Mouse (Mus musculus) forebrain, embryonic 11.5 days (tissue): ENCODE results near the gene Acadvl. TPM values are rescaled to one million over a fixed set of nuclear protein-coding genes. Genes with fewer than 3 reads are reported as not detected.
"Not testable (repeated sequence)": the region's sequence is repeated elsewhere in the genome, so short reads cannot be mapped to it uniquely, and the experiment has no call there.

Experiments
- ATAC-seq: fragments of 200-750 bp; cut with Nextera tagmentation; replicated peaks from 2 replicates; pipeline ENCODE4 v1.8.0; 2017; ENCODE audit warnings: moderate TSS enrichment; ENCODE audit not compliant: low FRiP score
- DNase-seq: peaks from one replicate; pipeline ENCODE4 v3.0.0-alpha.2; 2017; ENCODE audit warnings: low spot score
- H3K27ac ChIP-seq: fragments of 300-500 bp; sonication (generic); 2 replicates; pipeline ENCODE4 v1.5.1; 2014; ENCODE audit warnings: low read depth, low read length
- H3K27me3 ChIP-seq: fragments of 300-500 bp; sonication (generic); 2 replicates; pipeline ENCODE4 v1.6.1; 2014; ENCODE audit warnings: mild to moderate bottlenecking, low read length, mixed read lengths; ENCODE audit not compliant: control insufficient read depth, insufficient read depth
- H3K36me3 ChIP-seq: fragments of 300-500 bp; sonication (generic); 2 replicates; pipeline ENCODE4 v1.6.1; 2014; ENCODE audit warnings: mild to moderate bottlenecking, low read length, moderate library complexity, mixed read lengths; ENCODE audit not compliant: control insufficient read depth, insufficient read depth
- H3K4me1 ChIP-seq: fragments of 300-500 bp; sonication (generic); replicated peaks from 2 replicates; pipeline ENCODE4 v1.6.1; 2014; ENCODE audit warnings: low read length, mixed read lengths; ENCODE audit not compliant: control insufficient read depth, insufficient read depth
- H3K4me2 ChIP-seq: fragments of 300-500 bp; sonication (generic); 2 replicates; pipeline ENCODE4 v1.6.1; 2014; ENCODE audit warnings: low read depth, mild to moderate bottlenecking, low read length, moderate library complexity, mixed read lengths; ENCODE audit not compliant: severe bottlenecking
- H3K4me3 ChIP-seq: fragments of 300-500 bp; sonication (generic); 2 replicates; pipeline ENCODE4 v1.5.1; 2014; ENCODE audit warnings: low read depth, low read length
- H3K9ac ChIP-seq: fragments of 300-500 bp; sonication (generic); 2 replicates; pipeline ENCODE4 v1.6.1; 2014; ENCODE audit warnings: low read length
- H3K9me3 ChIP-seq: fragments of 300-500 bp; sonication (generic); 2 replicates; pipeline ENCODE4 v1.6.1; 2016; ENCODE audit warnings: low read length, mixed read lengths; ENCODE audit not compliant: control insufficient read depth
- WGBS: fragments of 180-500 bp; shearing (Covaris S2); extraction: QIAGEN DNeasy Blood & Tissue Kit; methylation state at CpG from one replicate; pipeline ENCODE4 v1.1.7; 2014; 5-methylcytosine and 5-hydroxymethylcytosine counted together
- polyA plus RNA-seq: library from polyadenylated mRNA; unstranded; fragments of >200 nt; fragmentation: Nextera tagmentation; extraction: Ambion mirVana; gene quantifications from 2 replicates; pipeline ENCODE4 v1.2.1, GENCODE M21; 2014

Gene Acadvl
- polyA plus RNA-seq, 1 experiment from 2014 or later, result 44.0 TPM

DNA sequence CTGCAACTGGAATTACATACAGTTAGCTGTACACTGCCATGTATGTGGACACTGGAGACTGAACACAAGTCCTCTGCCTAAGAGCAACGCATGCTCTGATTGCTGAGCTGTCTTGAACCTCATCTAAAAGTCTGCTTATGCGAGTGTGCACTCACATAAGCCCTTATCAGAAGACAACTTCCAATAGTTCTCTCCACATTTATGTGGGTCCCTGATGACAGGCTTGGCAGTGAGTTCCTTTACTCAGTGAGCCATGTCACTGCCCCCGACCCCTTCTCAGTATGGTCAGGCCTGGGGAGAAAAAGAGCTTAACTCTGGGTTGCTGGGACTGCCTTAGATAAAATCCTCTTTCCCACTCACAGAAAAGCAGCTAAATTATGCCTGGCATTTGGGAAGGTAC, 1.5 kb upstream of the Acadvl start, which contains the start of gene Dlg4:
TSS of gene Dlg4 (plus strand) at position 274 of the 400 bp plus-strand sequence.
- DNase-seq (no peak), ATAC-seq (no peak)
- peak within 1 kb of the TSS; percentile 53; the same call in 1 of the 2 replicates for H3K27ac ChIP-seq
- 70% methylated on average over 3 of the region's 3 CpGs for WGBS
- H3K4me2 ChIP-seq, result peak within 1 kb of the TSS; percentile 65
- peak within 1 kb of the TSS; percentile 78 for H3K9ac ChIP-seq
- H3K27me3 ChIP-seq, result no peaks in the 10 kb centered on the region
- peak within 1 kb of the TSS; percentile 62 for H3K4me3 ChIP-seq
- H3K4me1 ChIP-seq, result peaks cover 35% of the 10 kb centered on the region
- no peaks in the 10 kb centered on the region for H3K9me3 ChIP-seq
- H3K36me3 ChIP-seq, result no peaks in the 10 kb centered on the region; the same call in 1 of the 2 replicates

DNA sequence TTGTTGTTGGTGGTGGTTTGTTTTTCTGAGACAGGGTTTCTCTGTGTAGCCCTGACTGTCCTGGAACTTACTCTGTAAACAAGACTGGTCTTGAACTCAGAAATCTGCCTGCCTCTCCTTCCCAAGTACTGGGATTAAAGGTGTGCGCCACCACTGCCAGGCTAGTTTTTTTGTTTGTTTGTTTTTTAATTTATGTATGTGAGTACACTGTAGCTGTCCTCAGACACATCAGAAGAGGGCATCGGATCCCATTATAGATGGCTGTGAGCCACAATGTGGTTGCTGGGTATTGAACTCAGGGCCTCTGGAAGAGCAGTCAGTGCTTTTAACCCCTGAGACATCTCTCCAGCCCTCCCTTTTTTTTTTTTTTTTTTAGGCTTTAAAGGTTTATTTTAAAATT, 966 bp upstream of the Acadvl start:
- 83% methylated on average over 2 of the region's 2 CpGs for WGBS
- not testable (repeated sequence) for H3K27me3 ChIP-seq, H3K36me3 ChIP-seq, H3K4me2 ChIP-seq, ATAC-seq, H3K9me3 ChIP-seq, DNase-seq, H3K27ac ChIP-seq, H3K9ac ChIP-seq, H3K4me3 ChIP-seq
- peaks cover 35% of the 10 kb centered on the region for H3K4me1 ChIP-seq

GRCm38 (mm10) chr11:70015677-70016076, 466 bp upstream of the Acadvl start:
- no peak for ATAC-seq
- Histone ChIP-seq H3K4me2 (peak overlapping the region; percentile 83), H3K27ac (no peak overlapping the region), H3K4me1 (peaks cover 35% of the 10 kb centered on the region), H3K36me3 (peaks cover under 1% of the 10 kb centered on the region), H3K4me3 (no peak overlapping the region; the same call in 1 of the 2 replicates), H3K9ac (peak overlapping the region; percentile 64; the same call in 1 of the 2 replicates), H3K27me3 (no peaks in the 10 kb centered on the region), H3K9me3 (no peaks in the 10 kb centered on the region)
- 66% methylated on average over 6 of the region's 6 CpGs for WGBS
- no peak for DNase-seq

GRCm38 (mm10) chr11:70014051-70014450, 1.2 kb downstream of the Acadvl start:
- Histone ChIP-seq H3K9me3 (no peaks in the 10 kb centered on the region), H3K27ac (no peak overlapping the region), H3K4me3 (no peak overlapping the region), H3K4me2 (no peak overlapping the region), H3K27me3 (no peaks in the 10 kb centered on the region), H3K36me3 (peaks cover 6% of the 10 kb centered on the region), H3K4me1 (peaks cover 19% of the 10 kb centered on the region; the same call in 1 of the 2 replicates), H3K9ac (no peak overlapping the region)
- ATAC-seq, result no peak
- DNase-seq, result no peak
- WGBS, result 63% methylated on average over 5 of the region's 5 CpGs

DNA sequence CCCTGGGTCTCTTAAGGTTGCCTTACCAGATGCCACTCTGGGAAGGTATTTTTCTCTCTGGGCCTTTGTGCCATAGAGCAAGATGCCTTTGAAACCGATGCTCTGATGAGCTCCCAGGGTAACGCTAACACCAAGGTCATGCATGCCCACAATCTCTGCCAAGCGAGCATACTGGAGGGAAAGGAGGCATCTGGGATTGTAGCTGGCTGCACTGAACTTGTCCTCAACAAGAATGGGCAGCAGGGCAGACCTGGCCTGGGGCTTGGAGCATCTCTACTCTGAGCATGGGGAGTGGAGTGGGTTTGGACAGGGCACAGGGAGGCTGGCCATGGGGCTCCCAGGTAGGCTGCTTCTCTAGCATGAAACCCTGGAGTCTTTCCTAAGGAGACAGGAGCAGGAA, 1.8 kb downstream of the Acadvl start:
- H3K9me3 ChIP-seq, result no peaks in the 10 kb centered on the region
- H3K4me3 ChIP-seq, result no peak overlapping the region
- DNase-seq (no peak), ATAC-seq (no peak)
- 87% methylated on average over 3 of the region's 3 CpGs for WGBS
- H3K36me3 ChIP-seq, result peaks cover 9% of the 10 kb centered on the region
- peaks cover 16% of the 10 kb centered on the region; the same call in 1 of the 2 replicates for H3K4me1 ChIP-seq
- H3K27me3 ChIP-seq, result no peaks in the 10 kb centered on the region
- H3K27ac ChIP-seq, result no peak overlapping the region
- no peak overlapping the region for H3K9ac ChIP-seq
- H3K4me2 ChIP-seq, result no peak overlapping the region

- Histone ChIP-seq H3K4me2 (no peak overlapping the region), H3K4me1 (peaks cover 15% of the 10 kb centered on the region; the same call in 1 of the 2 replicates), H3K27me3 (no peaks in the 10 kb centered on the region), H3K9me3 (no peaks in the 10 kb centered on the region), H3K36me3 (peaks cover 10% of the 10 kb centered on the region), H3K9ac (no peak overlapping the region), H3K4me3 (no peak overlapping the region), H3K27ac (no peak overlapping the region)
- WGBS, result 88% methylated on average over 9 of the region's 9 CpGs
- DNase-seq (no peak), ATAC-seq (no peak)
Observed at GRCm38 (mm10) chr11:70012931-70013330, 2.3 kb downstream of the Acadvl start.

DNA sequence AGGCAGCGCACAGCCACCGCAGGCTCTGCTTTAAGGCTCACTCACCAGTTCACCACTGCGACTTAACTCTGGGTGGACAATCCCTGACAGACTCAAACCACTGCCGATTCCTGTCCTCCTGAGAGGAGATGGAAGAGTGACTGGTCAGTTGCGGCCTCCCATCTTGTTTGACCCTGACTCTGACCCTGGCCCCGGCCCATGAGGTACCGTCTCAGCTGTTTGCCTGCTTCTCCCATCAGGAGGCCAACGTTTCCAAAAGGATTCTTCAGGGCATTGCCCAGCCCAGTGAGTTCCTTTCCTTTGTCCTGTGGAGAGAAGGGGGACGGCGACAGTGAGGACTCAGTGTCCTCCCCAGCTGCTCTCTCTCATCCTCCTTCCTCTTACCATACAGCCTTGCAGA, 4.2 kb downstream of the Acadvl start:
- Histone ChIP-seq H3K9ac (no peak overlapping the region), H3K36me3 (peaks cover 22% of the 10 kb centered on the region), H3K4me3 (no peak overlapping the region), H3K4me1 (peaks cover 5% of the 10 kb centered on the region; the same call in 1 of the 2 replicates), H3K27ac (no peak overlapping the region), H3K4me2 (no peak overlapping the region), H3K27me3 (no peaks in the 10 kb centered on the region), H3K9me3 (no peaks in the 10 kb centered on the region)
- no peak for DNase-seq
- WGBS, result 88% methylated on average over 10 of the region's 10 CpGs
- ATAC-seq, result no peak

DNA sequence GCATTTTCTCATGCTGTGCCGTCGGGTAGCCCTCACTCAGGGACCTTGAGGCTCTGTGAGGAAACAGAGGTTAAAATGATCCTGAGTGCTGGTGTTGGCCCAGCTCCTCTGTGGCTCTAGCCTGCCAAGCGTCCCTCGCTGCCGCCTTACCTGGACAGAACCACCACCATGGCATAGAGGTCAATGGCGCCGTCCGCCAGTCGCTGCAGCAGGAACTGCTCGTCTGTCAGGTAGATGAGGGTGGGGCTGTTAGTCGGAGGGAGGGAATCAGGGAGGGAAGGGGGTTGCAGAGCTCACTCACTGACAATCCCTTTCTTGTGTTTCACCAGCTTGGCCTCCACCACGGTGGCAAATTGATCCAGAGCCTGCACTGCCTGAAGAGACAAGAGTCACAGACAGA, 4.7 kb downstream of the Acadvl start:
- H3K36me3 ChIP-seq, result peaks cover 23% of the 10 kb centered on the region
- H3K9ac ChIP-seq, result no peak overlapping the region
- no peaks in the 10 kb centered on the region for H3K27me3 ChIP-seq
- H3K4me2 ChIP-seq, result no peak overlapping the region
- DNase-seq (no peak), ATAC-seq (no peak)
- H3K4me1 ChIP-seq, result peaks cover 5% of the 10 kb centered on the region; the same call in 1 of the 2 replicates
- H3K27ac ChIP-seq, result no peak overlapping the region
- H3K4me3 ChIP-seq, result no peak overlapping the region
- 89% methylated on average over 12 of the region's 12 CpGs for WGBS
- H3K9me3 ChIP-seq, result no peaks in the 10 kb centered on the region

DNA sequence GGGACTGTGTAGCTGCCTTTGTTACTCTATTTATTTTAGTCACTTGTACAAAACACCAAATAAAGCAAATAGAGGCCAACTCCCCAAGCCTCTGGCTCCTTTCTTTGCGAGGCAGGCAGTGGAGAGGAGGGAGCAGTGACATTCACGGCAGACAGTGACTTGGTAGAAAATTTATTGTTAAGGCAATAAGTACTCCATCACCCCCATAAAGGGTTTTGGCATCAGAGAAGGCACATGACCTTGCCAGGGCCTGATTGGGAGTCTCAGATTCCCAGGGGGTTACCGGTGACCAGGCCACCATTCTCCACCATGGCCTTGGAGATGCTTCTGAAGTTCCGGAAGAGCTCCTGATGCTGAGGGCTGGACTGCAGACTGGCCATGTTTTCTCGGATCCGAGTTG, 5.2 kb downstream of the Acadvl start:
- Histone ChIP-seq H3K4me3 (no peak overlapping the region), H3K27ac (no peak overlapping the region), H3K9ac (no peak overlapping the region), H3K36me3 (peaks cover 25% of the 10 kb centered on the region), H3K9me3 (no peaks in the 10 kb centered on the region), H3K4me2 (no peak overlapping the region), H3K4me1 (peaks cover 5% of the 10 kb centered on the region; the same call in 1 of the 2 replicates), H3K27me3 (no peaks in the 10 kb centered on the region)
- WGBS, result 93% methylated on average over 6 of the region's 6 CpGs
- ATAC-seq, result no peak
- DNase-seq, result no peak
